ENCODE assay signal across 8 mouse cellular contexts in the genomic region with DNA sequence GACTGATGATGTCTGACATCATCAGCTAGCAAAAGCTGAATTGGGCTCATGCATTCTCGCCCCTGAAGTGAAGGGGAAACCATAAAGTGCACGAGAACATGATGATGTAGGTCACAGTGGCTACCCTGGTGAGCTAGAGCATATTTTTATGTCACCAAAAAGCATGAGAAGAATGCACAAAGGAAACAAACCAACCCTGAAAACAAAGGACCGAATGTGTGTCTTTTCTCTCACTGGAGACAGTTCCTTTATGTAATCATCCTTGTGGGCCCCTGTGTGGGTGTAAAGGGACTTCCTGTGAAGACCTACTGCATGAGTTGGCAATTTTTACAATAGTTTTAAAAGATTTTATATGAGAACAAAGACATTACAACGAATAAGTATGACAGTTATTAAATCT.
DNase-seq lines count a peak whose midpoint lies in the region.

No protein-coding gene starts in this region.

- intact Hi-C loops in gastrocnemius, postnatal 14 days (cut with DNase I; ENCODE audit: low total_unique reads), result no loop called here

- peak; percentile 47 for DNase-seq in A20 (ENCODE audit: low read depth, low spot score)
- peak; percentile 18 to 32 for DNase-seq in CD8-positive naive resting alpha-beta T cell, adult 2 months (ENCODE audit: low read depth in 2 of 2, low spot score in 2 of 2)
- peak; percentile 5 for DNase-seq in c-Kit-positive CD71-positive TER-119-positive erythroid progenitor cells, embryonic 14.5 days (ENCODE audit: low spot score)
- DNase-seq in natural killer cell, adult 2 months (ENCODE audit: low spot score in 2 of 2), result peak; percentile 52 to 72
- no peak for DNase-seq in cerebellum, postnatal 4 days (ENCODE audit: low spot score in 2 of 2)
- no peak for DNase-seq in layer of hippocampus, adult 8-10 months (ENCODE audit: low spot score in 2 of 2)
- DNase-seq in gastrocnemius, postnatal 14 days, result no peak
- DNase-seq in adrenal gland, postnatal 14 days, result no peak

Comparison
In these comparisons a context has a peak if more than half of its experiments do, and no peak if none do; other contexts are left out.
1. DNase-seq: peak in A20 (single experiment), CD8-positive naive resting alpha-beta T cell, adult 2 months (2 of 2), c-Kit-positive CD71-positive TER-119-positive erythroid progenitor cells, embryonic 14.5 days (single experiment) and natural killer cell, adult 2 months (2 of 2); none in cerebellum, postnatal 4 days (0 of 2), layer of hippocampus, adult 8-10 months (0 of 2), gastrocnemius, postnatal 14 days (single experiment) and adrenal gland, postnatal 14 days (single experiment).